Mouse (Mus musculus) left cerebral cortex, adult 9 months (tissue): Measurements from ENCODE around the gene Gm5134.

Experiments
- DNase-seq, 2 experiments: peaks; one replicate each; pipeline ENCODE4 v3.0.0; 2022; ENCODE audit warnings: low spot score in 2 of 2

The Gm5134 gene

DNA sequence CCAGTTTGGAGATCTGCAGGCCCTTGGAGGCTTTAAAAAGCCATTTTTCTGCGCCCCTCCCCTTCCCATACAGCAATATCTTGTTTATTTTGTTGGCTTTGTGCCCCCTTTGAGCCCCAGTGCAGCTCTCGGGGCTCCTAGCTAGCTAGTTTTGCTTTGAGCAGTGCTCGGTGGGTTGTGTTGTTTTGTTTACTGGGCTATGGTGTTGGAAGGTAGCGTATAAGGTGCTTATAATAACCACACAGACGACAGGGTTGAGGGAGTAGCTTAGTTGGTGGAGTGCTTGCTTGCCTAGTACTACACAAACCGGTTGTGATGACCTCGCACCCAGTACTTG, 78.8 kb downstream of the Gm5134 start:
- DNase-seq, result no peak

DNA sequence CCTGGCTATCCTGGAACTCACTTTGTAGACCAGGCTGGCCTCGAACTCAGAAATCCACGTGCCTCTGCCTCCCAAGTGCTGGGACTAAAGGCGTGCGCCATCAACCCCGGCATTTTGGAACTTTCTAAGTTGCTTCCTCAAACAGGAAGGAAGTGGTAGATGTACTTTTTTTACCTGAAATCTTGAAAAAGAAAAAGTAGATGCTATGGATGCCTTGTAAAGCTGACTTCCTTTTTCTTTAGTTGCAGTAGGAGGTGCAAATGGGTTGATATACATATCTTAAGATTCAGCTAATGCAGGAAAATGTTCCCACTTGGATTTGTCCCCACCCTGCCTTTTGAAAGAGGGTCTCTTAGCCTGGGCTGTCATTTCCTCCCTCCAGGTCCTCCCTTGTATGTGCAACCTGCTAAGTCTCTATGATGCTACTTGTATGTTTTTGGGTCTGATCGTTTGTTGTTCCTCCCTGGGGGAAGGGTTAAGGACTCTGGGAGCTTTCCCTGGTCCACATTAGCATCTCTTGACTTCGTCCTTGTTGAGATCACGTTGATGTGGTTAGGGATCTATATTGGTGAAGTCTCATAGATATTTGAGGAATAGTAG, 79.8 kb downstream of the Gm5134 start:
- DNase-seq, result no peak

DNA sequence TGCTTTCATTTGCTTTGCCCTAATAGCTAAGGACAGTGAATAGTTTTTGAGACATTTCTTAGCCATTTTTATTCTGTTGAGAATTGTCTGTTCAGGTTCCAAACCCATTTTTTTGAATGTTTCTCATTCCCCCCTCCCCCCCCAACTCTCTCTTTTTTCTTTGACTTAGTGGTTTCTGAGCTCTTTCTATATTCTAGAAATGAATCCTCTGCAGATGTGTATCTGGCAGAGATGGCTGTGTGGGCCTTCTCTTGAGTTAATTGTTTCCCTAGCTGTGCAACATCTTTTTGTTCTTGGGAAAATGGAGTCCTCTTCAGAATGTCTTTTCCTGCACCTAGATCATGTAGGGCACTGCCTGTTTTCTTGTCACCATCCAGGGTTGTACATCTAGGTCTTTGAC, 81.0 kb downstream of the Gm5134 start:
- DNase-seq, result no peak

DNA sequence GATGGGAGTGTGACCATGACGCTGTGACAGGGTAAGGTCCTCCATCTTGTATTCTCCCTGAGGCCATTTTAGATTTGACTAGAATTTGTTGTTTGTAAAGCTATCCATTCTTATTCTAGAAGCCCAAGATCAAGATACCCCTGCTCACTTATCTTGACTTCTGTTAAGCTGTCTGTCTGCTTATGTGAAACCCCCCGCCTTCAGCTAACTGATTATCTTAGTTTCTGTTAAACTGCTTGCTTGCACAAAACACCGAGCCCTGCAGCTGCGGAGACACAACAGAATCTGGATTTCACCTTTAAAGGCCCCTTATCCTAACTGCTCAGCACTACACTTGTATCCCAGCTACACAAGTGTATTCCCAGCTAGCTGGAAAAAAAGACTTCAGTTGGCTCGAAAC, 82.6 kb downstream of the Gm5134 start:
- no peak for DNase-seq

DNA sequence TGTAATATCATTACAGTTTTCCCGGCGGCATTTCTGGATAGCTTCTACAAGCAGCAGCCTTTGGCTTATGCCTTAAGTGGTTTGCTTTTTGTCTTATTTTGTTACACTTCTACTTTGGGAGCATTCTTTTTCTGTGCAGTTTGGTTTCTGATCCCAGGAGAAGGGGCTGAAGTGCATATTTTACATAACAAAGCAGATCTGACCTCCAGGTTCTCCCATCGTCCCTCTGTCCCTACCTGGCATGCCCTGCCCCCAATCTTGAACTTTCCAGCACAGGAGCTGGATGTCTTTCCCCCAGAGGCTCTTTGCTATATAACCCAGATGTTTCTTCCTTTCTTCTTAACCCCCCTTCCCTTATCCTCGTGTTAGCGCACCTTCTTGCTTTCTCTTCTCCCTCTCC, 91.0 kb downstream of the Gm5134 start:
- no peak for DNase-seq

DNA sequence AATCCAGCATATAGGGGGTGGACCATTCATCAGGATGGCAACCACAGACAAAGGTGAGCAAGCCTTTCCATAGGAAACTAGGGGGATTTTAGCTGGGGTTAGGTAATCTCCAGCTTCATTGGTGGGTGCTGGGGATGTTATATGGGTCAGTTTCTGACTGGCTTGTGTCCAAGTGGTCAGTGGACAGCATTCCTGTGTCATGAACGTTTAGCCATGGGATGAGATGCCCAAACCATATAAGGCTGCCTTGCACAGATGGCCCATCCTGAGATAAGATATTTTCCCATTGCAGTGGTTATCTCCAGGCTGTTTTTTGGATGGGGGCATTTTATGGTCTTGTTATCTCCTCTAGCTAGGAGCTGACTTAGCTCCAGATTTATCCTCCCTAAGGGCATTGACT, 92.4 kb downstream of the Gm5134 start:
- no peak for DNase-seq

DNA sequence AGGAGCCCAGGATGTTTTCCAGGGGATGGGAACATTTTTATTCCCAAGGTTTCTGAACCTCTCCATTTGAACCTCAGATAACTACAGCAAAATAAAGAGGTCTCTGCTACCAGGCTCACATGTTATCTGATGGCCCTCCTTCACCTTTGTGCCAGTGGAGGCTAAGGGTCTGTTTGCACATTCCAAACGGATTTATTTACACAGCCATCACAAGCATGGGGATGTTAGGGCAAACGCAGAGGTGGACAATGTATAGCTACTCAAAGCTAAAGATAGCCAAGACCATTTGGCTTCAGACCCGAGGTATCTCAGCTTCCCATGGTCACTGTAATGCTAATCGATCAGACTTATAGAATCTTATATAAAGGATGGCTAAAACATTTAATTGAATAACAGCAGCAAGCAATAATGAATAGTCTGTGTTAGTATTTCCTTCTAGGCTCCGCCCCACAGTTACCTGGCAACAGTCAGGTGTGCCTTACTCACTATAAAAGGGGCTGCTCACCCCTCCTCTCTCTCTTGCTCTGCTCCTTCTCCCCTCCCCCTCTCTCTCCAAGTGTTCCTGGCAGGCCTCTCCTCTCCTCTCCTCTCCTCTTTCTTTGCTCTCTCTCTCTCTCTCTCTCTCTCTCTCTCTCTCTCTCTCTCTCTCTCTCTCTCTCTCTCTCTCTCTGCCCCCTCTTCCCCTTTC, 93.0 kb downstream of the Gm5134 start:
- no peak for DNase-seq

DNA sequence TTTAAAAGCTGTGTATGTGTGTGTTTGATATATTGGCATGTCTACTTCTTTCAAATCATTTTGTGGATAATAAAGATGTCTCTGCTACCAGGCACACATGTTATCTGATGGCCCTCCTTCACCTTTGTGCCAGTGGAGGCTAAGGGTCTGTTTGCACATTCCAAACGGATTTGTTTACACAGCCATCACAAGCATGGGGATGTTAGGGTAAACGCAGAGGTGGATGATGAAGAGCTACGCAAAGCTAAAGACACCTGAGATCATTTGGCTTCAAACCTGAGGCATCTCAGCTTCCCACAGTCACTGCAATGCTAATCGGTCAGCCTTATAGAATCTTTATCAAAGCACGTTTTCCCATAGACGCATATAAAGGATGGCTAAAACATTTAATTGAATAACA, 94.7 kb downstream of the Gm5134 start:
- no peak for DNase-seq

DNA sequence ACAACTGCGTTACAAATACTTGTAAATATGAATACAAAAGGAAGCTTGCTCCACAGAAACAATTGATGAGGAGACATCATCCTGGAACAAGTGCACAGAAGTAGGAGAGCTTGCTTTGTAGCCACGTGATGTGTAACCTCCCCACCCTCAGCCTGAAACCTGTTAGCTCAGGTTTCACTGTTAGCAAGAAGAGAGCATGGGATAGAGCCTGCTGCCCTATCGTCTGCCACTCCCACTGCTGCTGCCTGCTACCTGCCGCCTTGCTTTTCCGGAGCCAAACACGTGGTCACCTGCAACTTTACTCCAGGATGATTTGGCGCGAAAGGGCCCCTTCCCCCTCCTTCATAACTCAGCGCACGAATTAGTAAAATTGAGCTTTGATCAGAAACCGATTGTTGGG, 97.5 kb downstream of the Gm5134 start:
- no peak for DNase-seq
